Mouse (Mus musculus): ENCODE results near the gene Ssbp2.

Gene Ssbp2

DNA sequence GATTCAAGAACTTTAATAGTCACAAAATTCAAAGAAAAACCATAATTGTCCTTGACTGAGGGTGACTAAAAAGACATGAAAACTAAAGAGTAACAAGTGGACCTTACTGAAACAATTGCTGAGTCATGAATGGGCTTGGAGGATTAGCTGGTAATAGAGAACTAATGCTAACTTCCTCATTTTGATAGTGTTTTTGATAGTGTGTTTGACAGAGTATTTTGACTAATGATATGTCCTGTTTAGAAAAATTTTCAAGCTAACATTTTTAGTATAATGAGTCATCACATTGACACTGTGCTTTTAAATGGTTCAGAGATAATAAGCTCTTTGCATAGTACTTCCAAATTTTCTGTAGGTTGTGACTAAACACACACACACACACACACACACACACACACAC, 267.8 kb downstream of the Ssbp2 start:
- DNase-seq (ENCODE audit: low spot score), result no peak

DNA sequence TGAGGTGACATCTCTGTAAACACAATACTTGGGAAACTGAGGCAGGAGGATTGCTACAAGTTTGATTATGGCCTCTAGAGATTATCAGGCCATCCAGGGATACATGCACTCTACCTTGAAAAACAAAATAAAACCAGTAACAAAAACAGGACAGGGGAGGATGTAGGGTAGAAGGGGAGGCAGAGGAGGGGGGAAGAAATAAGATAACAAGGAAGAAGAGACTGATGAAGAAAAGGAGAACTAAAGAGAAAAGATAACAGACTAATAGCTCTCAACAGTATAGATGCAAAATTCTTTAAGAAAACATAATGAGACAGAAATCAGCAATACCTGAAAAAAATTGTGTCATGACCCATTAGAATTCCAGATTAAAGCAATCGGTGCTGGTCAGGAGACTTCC, 277.1 kb downstream of the Ssbp2 start:
- DNase-seq (ENCODE audit: low spot score), result no peak

- DNase-seq (ENCODE audit: low spot score), result no peak
Measured at GRCm38 (mm10) chr13:91740851-91741250, 280.8 kb downstream of the Ssbp2 start.

- no peak for DNase-seq (ENCODE audit: low spot score)
Measured at GRCm38 (mm10) chr13:91741280-91742047, 281.4 kb downstream of the Ssbp2 start, which contains the start of gene Acot12. Gene Acot12 (plus strand): TSS chr13:91741512.

DNA sequence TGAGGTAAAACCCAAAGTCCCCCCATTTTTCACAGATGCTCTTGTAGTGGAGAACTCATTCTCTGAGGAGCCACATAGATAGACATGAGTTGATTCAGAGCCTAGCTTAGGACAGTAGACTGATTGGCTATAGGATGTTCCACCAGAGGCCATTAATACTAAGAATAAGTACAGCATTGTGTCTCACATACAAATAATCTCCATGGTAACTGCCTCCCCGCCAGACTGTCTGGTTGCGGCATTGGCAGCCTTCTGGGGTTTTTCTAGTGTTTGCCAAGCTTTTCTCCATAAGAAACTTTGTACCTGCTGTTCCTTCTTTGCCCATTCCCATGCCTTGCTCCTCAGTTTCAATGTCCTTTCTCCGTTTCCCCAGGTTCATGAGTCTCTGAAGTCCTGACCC, 283.1 kb downstream of the Ssbp2 start:
- no peak for DNase-seq (ENCODE audit: low spot score)

DNA sequence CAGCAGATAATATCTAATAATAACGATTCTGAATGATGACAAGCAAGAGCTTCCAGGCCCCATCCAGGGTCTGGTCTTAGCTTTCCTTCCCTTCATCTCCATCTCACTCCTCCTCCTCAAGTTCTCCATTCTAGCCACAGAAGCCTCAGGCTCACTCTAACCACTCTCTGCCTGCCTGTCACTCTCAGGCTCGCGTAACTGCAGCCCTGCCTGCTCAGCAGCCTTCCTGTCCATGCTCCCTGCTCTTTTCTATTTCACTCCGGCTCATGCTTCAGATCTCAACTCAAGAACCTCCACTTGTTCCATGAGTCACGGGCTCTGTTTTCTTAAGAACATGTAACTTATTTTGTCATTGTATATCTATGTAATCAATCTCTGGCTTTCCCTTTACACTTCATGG, 286.4 kb downstream of the Ssbp2 start:
- no peak for DNase-seq (ENCODE audit: low spot score)

DNA sequence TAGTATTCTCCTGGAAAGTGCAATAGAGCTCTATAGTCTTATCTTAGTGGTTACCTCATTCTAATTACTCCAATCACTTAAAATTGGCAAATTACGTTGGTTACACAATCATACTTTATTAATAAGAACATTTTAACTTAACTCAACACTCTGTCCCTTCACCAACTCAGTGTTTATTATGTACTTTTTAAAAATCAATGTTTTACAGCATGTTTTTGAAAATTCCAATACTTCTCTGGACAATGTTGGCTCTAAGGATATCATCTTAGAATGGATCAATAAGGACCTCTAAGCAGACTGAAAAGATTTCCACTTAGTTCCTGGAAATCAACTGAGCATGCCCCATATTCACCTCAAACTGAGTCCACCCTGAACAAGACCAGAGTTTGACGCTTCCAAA, 288.3 kb downstream of the Ssbp2 start:
- no peak for DNase-seq (ENCODE audit: low spot score)

DNA sequence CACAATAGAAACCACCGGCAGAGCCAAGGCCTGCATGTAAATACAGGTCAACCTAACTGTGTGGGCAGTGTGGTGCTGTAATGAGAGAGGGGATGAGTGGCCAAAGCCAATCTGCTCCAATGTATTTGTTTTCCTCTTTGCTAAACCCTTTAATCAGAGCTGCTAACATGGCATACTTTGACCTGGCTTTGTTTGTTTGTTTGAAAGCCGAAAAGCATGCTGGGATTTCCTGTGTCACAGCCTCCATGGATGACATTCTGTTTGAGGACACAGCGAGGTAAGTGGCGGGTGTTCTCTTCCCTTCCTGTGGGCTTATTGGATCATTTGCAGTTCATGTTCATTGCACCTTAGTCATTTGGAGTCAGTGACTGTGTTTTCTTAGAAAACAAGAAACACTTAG, 289.9 kb downstream of the Ssbp2 start:
- no peak for DNase-seq (ENCODE audit: low spot score)
